Mouse (Mus musculus) hindbrain, embryonic 16.5 days (tissue): ENCODE data around the gene Myom1. TPM values are rescaled to one million over a fixed set of nuclear protein-coding genes. Genes with fewer than 3 reads are reported as not detected.

Source experiments
- ATAC-seq: fragments of 200-750 bp; cut with Nextera tagmentation; 2 replicates; pipeline ENCODE4 v1.8.0; 2017; ENCODE audit warnings: moderate TSS enrichment, moderate library complexity
- H3K27ac ChIP-seq: fragments of 300-500 bp; sonication (generic); 2 replicates; pipeline ENCODE4 v1.5.1; 2014; ENCODE audit warnings: low read depth, mild to moderate bottlenecking, control low read depth, low read length, moderate library complexity
- H3K27me3 ChIP-seq: fragments of 300-500 bp; sonication (generic); replicated peaks from 2 replicates; pipeline ENCODE4 v1.6.1; 2014; ENCODE audit warnings: low read length; ENCODE audit not compliant: control insufficient read depth, insufficient read depth
- H3K36me3 ChIP-seq: fragments of 300-500 bp; sonication (generic); 2 replicates; pipeline ENCODE4 v1.6.1; 2014; ENCODE audit warnings: mild to moderate bottlenecking, low read length, moderate library complexity, mixed read lengths; ENCODE audit not compliant: control insufficient read depth, insufficient read depth
- H3K4me1 ChIP-seq: fragments of 300-500 bp; sonication (generic); 2 replicates; pipeline ENCODE4 v1.6.1; 2014; ENCODE audit warnings: low read depth, low read length; ENCODE audit not compliant: control insufficient read depth, insufficient read depth
- H3K4me2 ChIP-seq: fragments of 300-500 bp; sonication (generic); 2 replicates; pipeline ENCODE4 v1.6.1; 2014; ENCODE audit warnings: mild to moderate bottlenecking, low read length, control low read depth, moderate library complexity
- H3K4me3 ChIP-seq: fragments of 300-500 bp; sonication (generic); 2 replicates; pipeline ENCODE4 v1.5.1; 2014; ENCODE audit warnings: mild to moderate bottlenecking, low read length, control low read depth, moderate library complexity
- H3K9ac ChIP-seq: fragments of 300-500 bp; sonication (generic); 2 replicates; pipeline ENCODE4 v1.6.1; 2014; ENCODE audit warnings: low read depth, mild to moderate bottlenecking, control low read depth, low read length, moderate library complexity
- H3K9me3 ChIP-seq: fragments of 300-500 bp; sonication (generic); 2 replicates; pipeline ENCODE4 v1.6.1; 2014; ENCODE audit warnings: mild to moderate bottlenecking, low read length, moderate library complexity; ENCODE audit not compliant: control insufficient read depth
- WGBS: fragments of 180-500 bp; shearing (Covaris S2); extraction: QIAGEN DNeasy Blood & Tissue Kit; methylation state at CpG from one replicate; pipeline ENCODE4 v1.1.7; 2014; 5-methylcytosine and 5-hydroxymethylcytosine counted together
- polyA plus RNA-seq: library from polyadenylated mRNA; unstranded; fragments of >200 nt; fragmentation: Nextera tagmentation; extraction: Ambion mirVana; gene quantifications from 2 replicates; pipeline ENCODE4 v1.2.1, GENCODE M21; 2015

Gene Myom1
- polyA plus RNA-seq, 1 experiment from 2014 or later: 0.91 TPM

DNA sequence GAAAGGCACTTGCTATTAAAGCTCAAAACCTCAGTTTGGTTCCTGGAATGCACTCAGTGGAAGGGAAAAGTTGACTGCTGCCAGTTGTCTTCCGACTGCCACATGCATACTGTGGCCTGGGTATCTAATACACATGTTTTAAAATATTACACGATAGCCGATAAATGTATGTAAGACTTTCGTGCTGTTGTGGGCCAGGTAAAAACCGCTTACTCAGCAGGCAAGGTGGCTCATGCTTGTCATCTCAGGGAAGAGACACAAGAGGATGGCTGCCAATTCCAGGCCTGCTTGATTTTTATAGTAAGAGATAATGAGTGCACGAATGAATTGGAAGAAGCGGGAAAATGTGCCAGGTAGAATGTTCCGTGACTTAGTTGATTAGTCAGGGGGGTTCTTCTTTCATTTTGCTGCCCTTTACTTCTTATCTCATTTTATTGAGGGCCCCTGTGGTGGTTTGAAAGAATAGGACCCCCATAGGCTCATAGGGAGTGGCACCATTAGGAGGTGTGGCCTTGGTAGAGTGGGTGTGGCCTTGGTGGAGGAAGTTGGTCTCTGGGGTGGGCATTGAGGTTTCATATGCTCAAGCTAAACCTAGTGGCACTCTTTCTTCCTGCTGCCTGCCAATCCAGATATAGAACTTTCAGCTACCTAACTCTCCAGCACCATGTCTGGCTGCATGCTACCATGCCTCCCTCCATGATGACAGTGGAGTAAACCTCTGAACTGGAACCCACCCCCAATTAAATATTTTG, 158.0 kb downstream of the Myom1 start:
- H3K36me3 ChIP-seq: no peaks in the 10 kb centered on the region
- H3K4me3 ChIP-seq: no peak overlapping the region
- H3K4me2 ChIP-seq: no peak overlapping the region
- no peaks in the 10 kb centered on the region for H3K9me3 ChIP-seq
- no peaks in the 10 kb centered on the region for H3K27me3 ChIP-seq
- H3K27ac ChIP-seq: no peak overlapping the region
- ATAC-seq: no peak
- H3K4me1 ChIP-seq: no peaks in the 10 kb centered on the region
- no peak overlapping the region for H3K9ac ChIP-seq
- 89% methylated on average over 8 of the region's 8 CpGs for WGBS

GRCm38 (mm10) chr17:71164991-71165390, 162.6 kb downstream of the Myom1 start:
- Histone ChIP-seq H3K9ac (no peak overlapping the region), H3K27ac (no peak overlapping the region), H3K4me1 (no peaks in the 10 kb centered on the region), H3K4me3 (no peak overlapping the region), H3K4me2 (no peak overlapping the region), H3K9me3 (no peaks in the 10 kb centered on the region), H3K27me3 (no peaks in the 10 kb centered on the region), H3K36me3 (no peaks in the 10 kb centered on the region)
- 82% methylated on average over 6 of the region's 6 CpGs for WGBS
- no peak for ATAC-seq

DNA sequence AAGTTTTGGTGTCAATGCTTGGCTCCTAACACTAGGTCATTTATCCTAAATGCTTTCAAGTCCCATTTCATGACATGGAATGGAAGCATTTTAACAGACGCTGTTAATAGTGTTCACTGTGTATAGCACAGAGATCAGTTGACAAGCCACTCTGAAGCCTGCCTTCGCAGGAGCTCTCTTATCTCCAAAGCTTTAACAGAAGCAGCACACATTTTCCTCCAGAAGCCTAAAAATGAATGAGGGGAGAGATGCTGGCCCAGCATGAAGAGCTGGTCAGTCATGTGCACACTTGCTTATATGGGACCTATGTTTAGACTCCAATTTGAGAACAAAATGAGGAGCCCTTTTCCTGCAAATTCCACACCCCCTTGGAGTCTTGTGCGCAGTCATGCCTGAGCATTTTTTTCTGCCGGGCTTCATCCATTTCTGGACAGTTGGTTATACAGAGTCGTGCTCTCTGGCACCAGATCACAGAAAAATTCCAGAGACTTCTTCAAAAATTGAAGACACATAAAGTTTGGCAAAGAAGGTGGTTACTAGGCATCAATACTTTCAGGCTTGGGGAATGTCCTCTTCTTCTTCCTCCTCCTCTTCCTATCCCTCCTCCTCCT, 165.9 kb downstream of the Myom1 start:
- no peak overlapping the region for H3K4me2 ChIP-seq
- H3K4me1 ChIP-seq: no peaks in the 10 kb centered on the region
- no peak overlapping the region for H3K4me3 ChIP-seq
- H3K27ac ChIP-seq: no peak overlapping the region
- H3K36me3 ChIP-seq: no peaks in the 10 kb centered on the region
- H3K9me3 ChIP-seq: no peaks in the 10 kb centered on the region
- WGBS: 87% methylated on average over 5 of the region's 5 CpGs
- no peak overlapping the region for H3K9ac ChIP-seq
- no peak for ATAC-seq
- H3K27me3 ChIP-seq: no peaks in the 10 kb centered on the region

DNA sequence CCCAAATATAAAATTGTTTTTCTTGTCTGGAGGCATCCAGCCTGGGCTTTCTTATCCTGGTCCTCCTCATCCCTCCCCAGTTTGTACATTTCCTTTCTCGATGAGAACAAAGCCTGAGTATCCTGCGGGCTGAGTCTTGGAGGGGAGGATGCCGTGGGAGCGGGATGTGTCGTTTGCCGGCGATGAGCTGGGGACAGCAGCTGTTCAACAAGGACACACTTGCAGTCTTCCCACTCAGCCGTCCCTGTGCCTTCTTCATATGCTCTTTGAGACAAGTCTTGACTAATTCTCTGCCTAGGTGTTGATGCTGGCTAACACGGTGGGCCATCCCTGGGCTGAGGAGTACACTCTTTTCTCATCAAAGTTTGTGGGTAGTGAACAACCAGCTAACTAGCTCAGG, 166.4 kb downstream of the Myom1 start:
- H3K4me2 ChIP-seq: no peak overlapping the region
- no peak for ATAC-seq
- H3K4me1 ChIP-seq: no peaks in the 10 kb centered on the region
- no peaks in the 10 kb centered on the region for H3K27me3 ChIP-seq
- 56% methylated on average over 9 of the region's 9 CpGs for WGBS
- no peak overlapping the region for H3K4me3 ChIP-seq
- H3K36me3 ChIP-seq: no peaks in the 10 kb centered on the region
- no peaks in the 10 kb centered on the region for H3K9me3 ChIP-seq
- no peak overlapping the region for H3K27ac ChIP-seq
- no peak overlapping the region for H3K9ac ChIP-seq

GRCm38 (mm10) chr17:71169639-71170038, 167.2 kb downstream of the Myom1 start:
- Histone ChIP-seq H3K4me1 (no peaks in the 10 kb centered on the region), H3K27me3 (no peaks in the 10 kb centered on the region), H3K9ac (no peak overlapping the region), H3K36me3 (no peaks in the 10 kb centered on the region), H3K9me3 (no peaks in the 10 kb centered on the region), H3K4me2 (no peak overlapping the region), H3K27ac (no peak overlapping the region), H3K4me3 (no peak overlapping the region)
- WGBS: 89% methylated on average over 1 of the region's 1 CpGs
- ATAC-seq: no peak

- Histone ChIP-seq H3K27me3 (no peaks in the 10 kb centered on the region), H3K9me3 (no peaks in the 10 kb centered on the region), H3K36me3 (no peaks in the 10 kb centered on the region), H3K9ac (no peak overlapping the region), H3K4me3 (no peak overlapping the region), H3K4me1 (no peaks in the 10 kb centered on the region), H3K27ac (no peak overlapping the region), H3K4me2 (no peak overlapping the region)
- ATAC-seq: no peak
- 93% methylated on average over 4 of the region's 4 CpGs for WGBS
Measured at GRCm38 (mm10) chr17:71171161-71171560, 168.7 kb downstream of the Myom1 start.

Other genes with a start within 250 kb of the Myom1 start
- 13.2 and 14.5 TPM in 2 replicates for gene Tgif1, start 149.1 kb upstream of the Myom1 start, polyA plus RNA-seq
- 106 and 118 TPM in 2 replicates for gene Myl12a, start 245 bp downstream of the Myom1 start, polyA plus RNA-seq
- 42.5 and 47.6 TPM in 2 replicates for gene Lpin2, start 179.9 kb downstream of the Myom1 start, polyA plus RNA-seq